Mouse (Mus musculus) heart, adult 2 months (tissue): ENCODE measurements around the gene Usp48.
A peak's percentile ranks its signal among the peaks of the same experiment; 100 is the strongest.

Experiments
- CTCF ChIP-seq: fragments of 200-600 bp; IDR thresholded peaks from 2 replicates; pipeline ENCODE4 v1.8.1; 2022; ENCODE audit warnings: antibody characterized with exemption, mild to moderate bottlenecking, moderate library complexity
- EP300 ChIP-seq: fragments of 200-500 bp; IDR thresholded peaks from 2 replicates; pipeline ENCODE4 v1.6.1; 2011; ENCODE audit warnings: low read depth, low read length, control low read depth; ENCODE audit not compliant: insufficient read depth
- POLR2A ChIP-seq: fragments of 200-500 bp; IDR thresholded peaks from 2 replicates; pipeline ENCODE4 v1.6.1; 2011; ENCODE audit warnings: mild to moderate bottlenecking, low read depth, low read length, control low read depth; ENCODE audit not compliant: insufficient read depth

- peak; percentile 98 for TF ChIP-seq CTCF
- TF ChIP-seq POLR2A = no peak
- 0 out of 2 replicates have a peak, but pooled peaks have one; percentile 57 for TF ChIP-seq EP300
These were observed 82.5 kb downstream of the Usp48 start for GRCm38 (mm10) chr4:137676057-137676456.
